Mouse (Mus musculus) brain, embryonic 14.5 days (tissue): ENCODE measurements around the gene Tmprss11f.

Experiments
- CTCF ChIP-seq: fragments of 200-500 bp; IDR thresholded peaks from 2 replicates; pipeline ENCODE4 v1.5.1; 2012; ENCODE audit warnings: inconsistent platforms, mild to moderate bottlenecking, moderate library complexity, borderline replicate concordance; ENCODE audit not compliant: insufficient read depth, insufficient read length; ENCODE audit errors: extremely low read depth
- POLR2A ChIP-seq: fragments of 200-500 bp; IDR thresholded peaks from 2 replicates; pipeline ENCODE4 v1.6.1; 2012; ENCODE audit warnings: mild to moderate bottlenecking, inconsistent platforms, borderline replicate concordance; ENCODE audit not compliant: poor library complexity, insufficient read depth, insufficient read length, severe bottlenecking; ENCODE audit errors: extremely low read depth

DNA sequence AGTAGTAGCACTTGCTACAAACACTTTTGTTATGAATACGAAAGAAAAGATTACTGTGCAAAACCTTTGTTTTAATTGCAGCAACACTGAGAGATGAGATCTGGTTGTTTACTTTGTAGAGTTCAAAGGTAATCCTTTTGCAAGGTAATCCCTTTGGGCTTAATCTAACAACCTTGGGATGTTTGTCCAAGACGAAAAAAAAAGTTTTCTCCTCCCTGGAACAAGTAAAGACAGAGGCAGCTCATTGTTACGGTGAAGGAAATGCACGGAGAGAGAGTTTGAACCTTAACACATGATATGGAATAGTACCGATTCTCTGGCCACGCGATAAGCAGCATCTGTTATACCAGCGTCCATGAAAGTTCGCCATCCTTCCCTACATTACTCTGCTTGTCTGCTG is 158.4 kb downstream of the Tmprss11f start:
- TF ChIP-seq POLR2A (no peak), CTCF (no peak)
